Mouse (Mus musculus) spleen, adult 18-20 months (tissue): ENCODE results near the gene Nup188.

Source experiments
- DNase-seq, 2 experiments: peaks; one replicate each; pipeline ENCODE4 v3.0.0; 2022; ENCODE audit warnings: mixed read lengths in 2 of 2

The Nup188 gene

GRCm38 (mm10) chr2:30286192-30287026, at the start of gene Nup188, which contains the start of gene Dolk:
TSS of gene Nup188 (plus strand) at chr2:30286397.
TSS of gene Dolk (minus strand) at chr2:30286334.
- DNase-seq: peak; percentile 92 to 99

GRCm38 (mm10) chr2:30236426-30237198, 49.6 kb upstream of the Nup188 start:
- no peak for DNase-seq

- DNase-seq: peak; percentile 100
These were observed 48.9 kb upstream of the Nup188 start, which contains the start of gene Lrrc8a for GRCm38 (mm10) chr2:30237199-30237880. TSS of gene Lrrc8a (plus strand) at chr2:30237715.

- DNase-seq: peak; percentile 70 to 73
These were observed 48.3 kb upstream of the Nup188 start for GRCm38 (mm10) chr2:30237881-30238280.

GRCm38 (mm10) chr2:30238906-30239465, 47.2 kb upstream of the Nup188 start:
- no peak for DNase-seq

GRCm38 (mm10) chr2:30239777-30240176, 46.4 kb upstream of the Nup188 start:
- no peak for DNase-seq

GRCm38 (mm10) chr2:30240267-30240666, 45.9 kb upstream of the Nup188 start, which contains the start of gene Gm28035:
TSS of gene Gm28035 (plus strand) at chr2:30240567.
- no peak for DNase-seq

GRCm38 (mm10) chr2:30242509-30242908, 43.7 kb upstream of the Nup188 start:
- DNase-seq: no peak

GRCm38 (mm10) chr2:30243391-30243790, 42.8 kb upstream of the Nup188 start:
- no peak for DNase-seq

GRCm38 (mm10) chr2:30244595-30245178, 41.5 kb upstream of the Nup188 start:
- DNase-seq: no peak

GRCm38 (mm10) chr2:30247036-30247435, 39.2 kb upstream of the Nup188 start:
- no peak for DNase-seq

GRCm38 (mm10) chr2:30247681-30248080, 38.5 kb upstream of the Nup188 start:
- DNase-seq: no peak

GRCm38 (mm10) chr2:30249182-30249581, 37.0 kb upstream of the Nup188 start:
- no peak for DNase-seq

GRCm38 (mm10) chr2:30250166-30251128, 35.8 kb upstream of the Nup188 start:
- DNase-seq: no peak

GRCm38 (mm10) chr2:30251417-30252104, 34.6 kb upstream of the Nup188 start:
- DNase-seq: peak; percentile 71 to 73

- DNase-seq: no peak
These were observed 33.7 kb upstream of the Nup188 start for GRCm38 (mm10) chr2:30252521-30252920.

GRCm38 (mm10) chr2:30253809-30254208, 32.4 kb upstream of the Nup188 start:
- DNase-seq: no peak

- no peak for DNase-seq
These were observed 30.4 kb upstream of the Nup188 start for GRCm38 (mm10) chr2:30255631-30256395.

- no peak for DNase-seq
These were observed 29.4 kb upstream of the Nup188 start for GRCm38 (mm10) chr2:30256616-30257350.
